Mouse (Mus musculus): ENCODE results near the gene Adamts17. TPM values are rescaled to one million over a fixed set of nuclear protein-coding genes. Genes with fewer than 3 reads are reported as not detected.

The Adamts17 gene
- total and polyA plus RNA-seq, 3 experiments, result 0.33 to 0.42 TPM; not detected in 1

- no peak overlapping the region for H3K9ac ChIP-seq (ENCODE audit: control insufficient read depth, low read depth, low read length, poor library complexity, severe bottlenecking)
- no peaks in the 10 kb centered on the region for H3K27me3 ChIP-seq (ENCODE audit: control insufficient read depth in 1 of 2, insufficient read depth in 2 of 2, low read length in 2 of 2)
- H3K4me3 ChIP-seq (ENCODE audit: control insufficient read depth in 1 of 2, insufficient read depth in 1 of 2, low read depth in 2 of 2, low read length in 2 of 2), result no peak overlapping the region
- H3K36me3 ChIP-seq (ENCODE audit: control insufficient read depth in 1 of 2, insufficient read depth in 2 of 2, low read length in 2 of 2), result no peaks in the 10 kb centered on the region
- no peak overlapping the region for H3K27ac ChIP-seq (ENCODE audit: control insufficient read depth, low read depth, low read length)
- DNase-seq (ENCODE audit: low read depth, low spot score), result no peak
- no peaks in the 10 kb centered on the region for H3K79me2 ChIP-seq (ENCODE audit: control insufficient read depth, insufficient read depth, low read length, poor library complexity)
- no peaks in the 10 kb centered on the region for H3K9me3 ChIP-seq (replicated peaks; ENCODE audit: insufficient read depth, low read length)
- no peaks in the 10 kb centered on the region for H3K4me1 ChIP-seq (ENCODE audit: control insufficient read depth in 1 of 2, insufficient read depth in 2 of 2, low read length in 2 of 2)
- TF ChIP-seq ETS1 (IDR thresholded peaks at IDR 0.05; ENCODE audit: low read depth, low read length) (no peak), USF2 (IDR thresholded peaks at IDR 0.05; ENCODE audit: borderline replicate concordance in 1 of 2, insufficient read depth in 1 of 2, low read depth in 1 of 2, low read length in 2 of 2) (no peak), POLR2A (IDR thresholded peaks at IDR 0.05; ENCODE audit: control insufficient read depth in 1 of 2, insufficient read depth in 1 of 2, low read depth in 1 of 2, low read length in 2 of 2, poor library complexity in 1 of 2) (no peak), POLR2AphosphoS5 (IDR thresholded peaks at IDR 0.05; ENCODE audit: borderline replicate concordance, low read depth, low read length) (no peak), GATA1 (IDR thresholded peaks at IDR 0.05; ENCODE audit: low read depth, low read length) (no peak)
Measured at GRCm38 (mm10) chr7:67039861-67040260, 200.3 kb downstream of the Adamts17 start.

GRCm38 (mm10) chr7:67041685-67042084 is 202.2 kb downstream of the Adamts17 start:
- TF ChIP-seq CHD1 (IDR thresholded peaks at IDR 0.05; ENCODE audit: low read depth, low read length), result no peak
- TF ChIP-seq JUND (IDR thresholded peaks at IDR 0.05; ENCODE audit: low read depth, low read length), result no peak
- TF ChIP-seq CTCF (IDR thresholded peaks at IDR 0.05 in 2 of 3, conservative IDR thresholded peaks at IDR 0.05 in 1 of 3; ENCODE audit: control insufficient read depth in 1 of 3, insufficient read depth in 1 of 3, low read depth in 2 of 3, low read length in 3 of 3, poor library complexity in 1 of 3, severe bottlenecking in 1 of 3), result no peak
- no peak for TF ChIP-seq MXI1 (IDR thresholded peaks at IDR 0.05; ENCODE audit: low read depth, low read length)
- TF ChIP-seq TAL1 (IDR thresholded peaks at IDR 0.05; ENCODE audit: low read length), result no peak
- no peak for TF ChIP-seq ZKSCAN1 (IDR thresholded peaks at IDR 0.05; ENCODE audit: low read depth, low read length)
- TF ChIP-seq MYC (IDR thresholded peaks at IDR 0.05; ENCODE audit: low read depth, low read length), result no peak
- TF ChIP-seq GABPA (IDR thresholded peaks at IDR 0.05; ENCODE audit: low read depth, low read length), result no peak
- TF ChIP-seq MEF2A (IDR thresholded peaks at IDR 0.05; ENCODE audit: extremely low read depth, insufficient replicate concordance, low read depth, low read length, poor library complexity, severe bottlenecking), result no peak
- no peak for TF ChIP-seq UBTF (IDR thresholded peaks at IDR 0.05; ENCODE audit: borderline replicate concordance, insufficient read depth, low read depth, low read length)
- no peak for TF ChIP-seq ZNF384 (IDR thresholded peaks at IDR 0.05; ENCODE audit: low read depth, low read length)
- TF ChIP-seq ELF1 (IDR thresholded peaks at IDR 0.05; ENCODE audit: low read depth, low read length), result no peak

More at GRCm38 (mm10) chr7:67041685-67042084, 202.2 kb downstream of the Adamts17 start:
- Histone ChIP-seq H3K27ac (ENCODE audit: control insufficient read depth, low read depth, low read length) (no peak overlapping the region), H3K4me3 (ENCODE audit: control insufficient read depth in 1 of 2, insufficient read depth in 1 of 2, low read depth in 2 of 2, low read length in 2 of 2) (no peak overlapping the region), H3K9ac (ENCODE audit: control insufficient read depth, low read depth, low read length, poor library complexity, severe bottlenecking) (no peak overlapping the region), H3K36me3 (ENCODE audit: control insufficient read depth in 1 of 2, insufficient read depth in 2 of 2, low read length in 2 of 2) (no peaks in the 10 kb centered on the region), H3K27me3 (ENCODE audit: control insufficient read depth in 1 of 2, insufficient read depth in 2 of 2, low read length in 2 of 2) (no peaks in the 10 kb centered on the region), H3K4me1 (ENCODE audit: control insufficient read depth in 1 of 2, insufficient read depth in 2 of 2, low read length in 2 of 2) (no peaks in the 10 kb centered on the region), H3K79me2 (ENCODE audit: control insufficient read depth, insufficient read depth, low read length, poor library complexity) (no peaks in the 10 kb centered on the region), H3K9me3 (replicated peaks; ENCODE audit: insufficient read depth, low read length) (no peaks in the 10 kb centered on the region)
- no peak for DNase-seq (ENCODE audit: low read depth, low spot score)

Data from MEL (cell line).